Mouse (Mus musculus): ENCODE data around the gene Arhgef11.
A peak's percentile ranks its signal among the peaks of the same experiment; 100 is the strongest.
"Not testable (repeated sequence)": the region's sequence is repeated elsewhere in the genome, so short reads cannot be mapped to it uniquely, and the experiment has no call there.

Arhgef11 gene

GRCm38 (mm10) chr3:87616957-87617810 is at the start of gene Arhgef11:
Arhgef11 (plus strand) TSS chr3:87617559.
- DNase-seq (ENCODE audit: low spot score in 2 of 2): peak; percentile 65 to 74

- no peak for DNase-seq (ENCODE audit: low spot score in 2 of 2)
These were observed 48.7 kb upstream of the Arhgef11 start for GRCm38 (mm10) chr3:87568681-87569080.

GRCm38 (mm10) chr3:87575766-87576165 is 41.6 kb upstream of the Arhgef11 start:
- no peak for DNase-seq (ENCODE audit: low spot score in 2 of 2)

- no peak for DNase-seq (ENCODE audit: low spot score in 2 of 2)
These were observed 35.1 kb upstream of the Arhgef11 start for GRCm38 (mm10) chr3:87582259-87582658.

DNA sequence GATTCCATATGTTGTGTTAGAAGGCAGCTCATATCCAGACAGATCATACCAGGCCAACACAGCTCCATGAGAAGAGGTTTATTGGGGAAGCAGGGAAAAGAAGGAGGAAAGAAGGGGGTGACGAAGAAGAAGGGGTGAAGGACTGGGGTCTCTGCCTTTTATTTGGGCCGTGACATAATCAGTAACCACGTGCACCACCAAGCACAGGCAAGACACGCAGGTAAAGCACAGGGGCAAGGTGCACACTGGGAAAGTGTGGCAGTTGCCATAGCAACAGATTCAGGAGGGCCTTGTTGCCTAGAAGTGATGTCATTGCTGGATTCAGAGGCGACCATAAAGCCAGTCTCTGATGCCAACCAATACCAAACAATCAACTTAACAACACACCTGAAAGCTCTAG is 23.6 kb upstream of the Arhgef11 start:
- no peak for DNase-seq (ENCODE audit: low spot score in 2 of 2)

DNA sequence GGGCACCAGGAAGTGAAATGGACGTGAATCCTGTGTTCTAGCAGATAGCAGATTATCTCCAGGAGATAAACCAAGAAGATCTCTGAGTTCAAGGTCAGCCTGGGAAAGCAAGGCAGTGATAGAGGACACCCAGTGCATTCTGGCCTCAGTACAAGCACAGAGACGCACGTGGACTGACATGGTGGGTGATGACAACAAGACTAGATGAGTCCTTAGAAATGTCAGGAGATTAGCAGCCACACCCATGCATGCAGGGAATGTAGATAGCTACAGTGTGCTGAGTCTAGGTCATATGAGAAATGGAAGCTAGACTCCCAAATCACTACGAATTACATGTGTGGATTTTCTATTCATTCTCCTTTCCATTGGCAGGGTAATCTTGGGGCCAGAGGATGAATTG is 22.0 kb upstream of the Arhgef11 start:
- not testable (repeated sequence) for DNase-seq (ENCODE audit: low spot score in 2 of 2)

- DNase-seq (ENCODE audit: low spot score in 2 of 2): not testable (repeated sequence)
These were observed 16.3 kb upstream of the Arhgef11 start for GRCm38 (mm10) chr3:87601077-87601476.

GRCm38 (mm10) chr3:87616354-87616753 is 1.0 kb upstream of the Arhgef11 start:
- no peak for DNase-seq (ENCODE audit: low spot score in 2 of 2)

DNA sequence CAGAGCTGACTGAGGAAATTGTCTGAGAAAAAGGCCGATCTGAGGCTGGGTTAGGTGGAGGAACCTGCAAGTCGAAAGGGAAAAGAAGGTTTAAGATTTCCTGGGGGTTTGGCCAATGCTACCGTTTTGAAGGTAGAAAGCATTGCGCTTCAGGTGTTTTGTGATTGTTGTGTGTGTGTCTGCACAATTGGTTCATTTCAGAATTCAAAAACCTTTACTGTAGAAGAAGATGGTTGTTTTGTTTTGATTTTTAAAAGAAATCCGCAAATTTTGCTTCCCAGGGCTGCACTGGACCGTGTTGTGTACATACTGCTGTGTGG is 412 bp downstream of the Arhgef11 start:
- no peak for DNase-seq (ENCODE audit: low spot score in 2 of 2)

DNA sequence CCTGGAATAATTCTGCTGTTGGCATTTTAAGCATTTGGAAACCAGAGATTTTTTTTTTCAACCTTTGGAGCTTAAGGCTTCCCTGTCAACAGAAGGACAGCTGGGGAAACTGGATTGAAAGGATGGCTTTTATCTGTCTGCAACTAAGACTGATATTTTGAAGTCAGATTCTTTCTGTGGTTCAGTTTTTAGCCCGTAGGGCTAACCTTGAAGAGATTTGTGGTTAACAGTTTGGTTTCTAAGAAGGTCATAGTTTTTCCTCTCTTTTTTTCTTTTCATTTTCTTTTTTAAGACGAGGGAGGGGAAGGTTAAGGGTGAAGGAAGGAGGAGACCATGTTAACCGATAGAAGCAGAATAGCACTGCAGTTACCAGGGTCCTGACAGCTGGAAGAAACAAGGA is 881 bp downstream of the Arhgef11 start:
- no peak for DNase-seq (ENCODE audit: low spot score in 2 of 2)

DNA sequence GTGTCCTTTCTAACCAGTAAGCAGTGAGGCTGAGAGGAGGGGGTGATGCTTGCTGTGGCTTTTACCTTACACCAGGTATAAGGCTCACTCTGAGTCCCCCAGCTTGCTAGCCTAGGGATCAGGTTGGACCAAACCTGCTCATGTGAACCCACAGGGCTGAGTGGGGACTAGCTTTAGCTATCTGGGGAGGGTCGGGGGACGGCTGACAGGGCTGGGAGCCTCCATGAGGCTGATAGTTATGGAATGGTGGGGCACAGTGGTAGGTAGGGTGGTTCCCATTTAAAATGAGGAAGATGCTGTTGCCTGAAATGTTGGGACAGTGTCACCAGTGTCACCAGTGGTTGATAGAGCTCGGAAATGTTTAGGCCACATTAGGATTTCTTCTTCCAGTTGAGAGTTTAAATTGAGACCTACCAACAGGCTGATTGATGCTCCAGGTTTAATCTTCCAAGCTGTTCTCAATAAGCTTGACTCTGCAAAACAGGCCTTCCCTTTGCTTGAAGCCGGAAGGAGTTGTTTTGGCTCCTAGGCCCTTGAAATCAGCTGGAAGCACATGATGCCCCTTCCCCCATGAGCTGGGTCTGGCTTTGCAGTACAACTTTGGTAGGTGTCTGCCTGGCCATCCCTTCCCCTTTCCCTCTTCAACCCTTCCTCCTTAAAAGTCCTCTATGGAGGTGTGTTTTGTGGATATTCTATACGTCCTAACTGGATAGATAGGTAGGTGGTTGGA is 1.8 kb downstream of the Arhgef11 start:
- DNase-seq (ENCODE audit: low spot score in 2 of 2): no peak

DNA sequence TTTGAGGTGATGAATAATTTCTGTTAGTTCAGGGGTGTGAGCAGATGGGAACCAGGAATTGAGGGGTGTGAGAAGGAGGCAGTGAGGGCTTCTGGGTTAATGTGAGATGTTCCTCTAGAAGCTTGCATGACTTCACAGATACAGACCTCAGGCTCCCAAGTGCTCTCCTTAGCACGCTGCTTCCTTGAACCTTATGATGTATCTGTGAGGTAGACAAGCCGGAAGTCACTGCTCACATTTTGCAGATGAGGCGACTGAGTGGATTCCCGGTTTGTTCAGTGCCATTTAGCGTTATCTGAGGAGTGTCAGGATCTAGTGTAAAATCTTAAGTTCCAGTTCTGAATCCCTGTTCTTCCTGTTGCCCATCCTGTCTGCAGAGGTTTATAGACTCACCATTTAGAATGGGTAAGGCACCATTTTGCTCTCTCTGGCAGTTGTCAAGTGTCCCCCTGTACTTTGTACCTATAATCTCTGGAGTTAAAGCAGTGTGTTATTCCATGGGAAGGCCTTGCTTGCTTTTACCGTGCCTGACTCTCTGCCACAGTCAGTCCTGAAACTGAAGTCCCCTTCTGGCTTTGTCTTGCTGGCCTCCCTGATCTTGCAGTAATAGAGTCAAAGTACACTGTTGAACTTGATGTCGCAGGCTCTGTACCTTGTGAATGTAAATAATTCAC is 3.0 kb downstream of the Arhgef11 start:
- DNase-seq (ENCODE audit: low spot score in 2 of 2): no peak

DNA sequence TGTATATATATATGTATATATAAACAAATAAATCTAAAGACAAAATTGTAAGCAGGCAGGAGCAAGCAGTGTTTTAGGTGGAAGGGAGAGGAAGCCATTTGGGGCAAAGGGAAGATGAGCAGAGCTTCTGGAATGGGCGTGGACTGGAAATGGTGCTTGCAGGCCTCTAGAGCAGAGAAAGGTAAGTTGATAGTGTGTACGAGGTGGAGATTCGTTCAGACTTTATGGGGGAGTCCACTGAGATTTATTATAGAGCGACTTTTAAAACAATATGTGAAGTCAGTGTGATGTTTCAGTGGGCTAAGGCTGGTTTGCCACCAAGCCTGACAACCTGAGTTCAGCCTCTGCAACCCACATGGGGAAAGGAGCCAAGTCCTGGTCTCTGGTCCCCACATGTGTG is 7.5 kb downstream of the Arhgef11 start:
- DNase-seq (ENCODE audit: low spot score in 2 of 2): no peak

DNA sequence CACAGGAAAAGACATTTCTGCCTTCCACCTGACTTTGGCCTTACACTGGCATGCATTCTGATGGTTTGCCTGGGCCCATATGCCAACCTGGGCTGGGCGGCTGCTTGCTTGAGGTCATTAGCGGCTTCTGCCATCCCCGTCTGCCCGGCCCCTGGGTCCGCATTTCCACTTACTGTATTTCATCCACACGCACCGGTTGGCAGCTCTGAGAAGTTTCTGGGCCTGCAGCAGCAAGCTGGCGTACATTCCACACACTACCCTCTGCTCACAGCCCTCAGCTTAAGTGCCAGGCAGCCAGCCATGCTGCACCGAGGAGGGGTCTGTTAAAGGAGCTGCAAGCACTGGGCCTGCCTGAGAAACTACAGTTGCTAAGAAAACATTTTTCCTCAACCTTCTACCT is 13.5 kb downstream of the Arhgef11 start:
- DNase-seq (ENCODE audit: low spot score in 2 of 2): no peak

DNA sequence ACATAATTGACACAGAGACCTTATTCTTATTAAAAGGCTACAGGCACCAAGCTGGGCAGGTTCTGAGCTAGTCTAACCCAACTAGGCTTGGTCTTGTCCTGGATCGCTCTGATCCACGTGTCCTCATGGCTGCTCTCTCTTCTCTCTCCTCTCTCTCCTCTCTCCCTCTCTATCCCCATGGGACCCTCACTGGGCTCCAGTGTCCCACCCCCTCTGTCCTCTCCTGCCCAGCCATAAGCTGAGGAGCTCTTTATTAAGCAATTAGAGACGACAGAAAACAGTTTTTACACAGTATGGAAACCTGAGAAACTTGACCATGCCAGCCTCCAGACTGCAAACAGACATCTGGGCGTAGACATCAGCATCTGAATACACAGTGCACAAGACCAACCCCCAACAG is 14.0 kb downstream of the Arhgef11 start:
- no peak for DNase-seq (ENCODE audit: low spot score in 2 of 2)

DNA sequence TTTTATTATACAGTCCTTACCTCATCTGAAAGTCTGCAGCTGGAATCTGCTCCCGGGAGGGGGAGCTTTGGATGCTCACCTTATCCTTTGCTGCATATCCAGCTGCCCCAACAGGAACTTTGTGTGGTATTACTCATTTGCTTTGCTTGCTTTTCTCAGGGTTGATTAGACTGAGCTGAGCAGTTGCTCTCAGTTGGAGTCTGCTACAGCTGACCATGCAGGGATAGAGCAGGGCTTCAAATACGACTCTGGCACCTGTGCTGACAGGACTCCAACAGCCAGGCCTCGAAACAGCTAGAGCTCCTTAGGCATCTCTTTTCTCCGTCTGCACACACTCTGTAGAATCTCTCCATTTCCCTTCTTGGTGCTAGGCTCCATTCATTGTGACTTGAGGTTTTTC is 18.2 kb downstream of the Arhgef11 start:
- no peak for DNase-seq (ENCODE audit: low spot score in 2 of 2)

- DNase-seq (ENCODE audit: low spot score in 2 of 2): no peak
These were observed 26.1 kb downstream of the Arhgef11 start for GRCm38 (mm10) chr3:87643453-87643852.

DNA sequence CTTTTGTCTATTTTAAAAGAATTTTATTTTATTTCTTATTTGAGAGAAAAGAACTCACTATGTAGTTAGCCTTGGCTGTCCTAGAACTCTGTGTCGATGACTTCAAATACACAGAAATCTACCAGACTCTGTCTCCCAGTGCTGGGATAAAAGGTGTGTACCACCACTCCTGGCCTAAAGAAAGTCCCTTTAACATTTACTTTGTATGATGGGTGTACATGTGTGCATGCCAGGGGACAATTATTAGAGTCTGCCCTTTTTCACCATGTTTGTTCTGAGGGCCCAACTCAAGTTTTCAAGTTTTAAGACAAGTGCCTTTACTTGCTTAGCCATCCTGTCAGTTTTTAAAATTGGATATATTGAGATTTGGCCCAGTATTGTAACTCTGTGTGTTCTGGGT is 28.8 kb downstream of the Arhgef11 start:
- no peak for DNase-seq (ENCODE audit: low spot score in 2 of 2)

- no peak for DNase-seq (ENCODE audit: low spot score in 2 of 2)
These were observed 31.7 kb downstream of the Arhgef11 start for GRCm38 (mm10) chr3:87649063-87649462.

GRCm38 (mm10) chr3:87658348-87658747 is 41.0 kb downstream of the Arhgef11 start:
- no peak for DNase-seq (ENCODE audit: low spot score in 2 of 2)

- no peak for DNase-seq (ENCODE audit: low spot score in 2 of 2)
These were observed 42.5 kb downstream of the Arhgef11 start for GRCm38 (mm10) chr3:87659692-87660429.

GRCm38 (mm10) chr3:87660479-87660878 is 43.1 kb downstream of the Arhgef11 start:
- DNase-seq (ENCODE audit: low spot score in 2 of 2): no peak
